Mouse (Mus musculus) urinary bladder, adult 2 months (tissue): ENCODE results near the gene Hs3st3b1. TPM values are rescaled to one million over a fixed set of nuclear protein-coding genes. Genes with fewer than 3 reads are reported as not detected.

ENCODE experiments used
- DNase-seq: peaks from one replicate; pipeline ENCODE4 v3.0.0; 2022; ENCODE audit warnings: low spot score
- polyA plus RNA-seq: library from polyadenylated mRNA; depleted of rRNA; stranded (reverse); fragments of >200 nt; gene quantifications from 2 replicates; pipeline ENCODE4 v1.2.3, GENCODE M21; 2012; rRNA removed

Gene Hs3st3b1
- polyA plus RNA-seq, 1 experiment = 0.33 TPM

DNA sequence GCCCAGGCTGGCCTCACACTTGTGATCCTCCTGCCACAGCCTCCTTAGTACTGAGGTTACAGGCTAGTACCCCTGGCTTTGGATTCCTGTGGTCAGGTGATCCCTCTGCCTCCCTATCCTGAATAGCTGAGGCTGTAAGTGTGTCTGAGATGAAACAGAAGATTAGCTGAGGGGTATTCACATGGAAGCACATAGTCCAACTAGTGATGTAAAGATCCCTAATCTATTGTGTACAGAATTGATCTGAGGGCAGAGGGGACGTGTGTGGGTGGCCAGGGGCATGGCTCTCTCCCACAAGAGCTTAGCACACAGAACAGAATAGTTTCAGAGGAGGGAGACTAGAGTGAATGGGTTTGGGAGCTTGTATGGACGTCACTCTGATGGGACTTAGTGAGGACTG is 41.8 kb downstream of the Hs3st3b1 start:
- DNase-seq = no peak

DNA sequence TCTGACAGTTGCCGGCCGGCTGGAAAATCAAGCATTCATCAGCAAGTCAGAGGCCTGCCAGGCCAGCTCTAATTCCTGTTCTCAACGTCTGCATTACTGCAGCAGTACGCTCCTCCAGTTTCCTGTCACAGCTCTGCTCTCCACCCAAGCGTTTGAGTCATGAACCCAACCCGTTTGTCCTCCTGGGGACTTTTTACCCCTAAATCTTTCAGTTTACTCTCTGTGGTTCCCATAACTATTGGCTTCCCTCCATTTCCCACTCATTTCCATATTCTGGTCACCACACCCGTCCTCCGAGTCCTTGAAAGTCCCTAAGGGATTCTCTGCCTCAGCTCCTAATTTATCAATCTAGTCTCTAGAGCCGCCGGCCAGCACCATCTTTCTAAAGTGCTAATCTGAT is 42.8 kb downstream of the Hs3st3b1 start:
- DNase-seq = no peak

DNA sequence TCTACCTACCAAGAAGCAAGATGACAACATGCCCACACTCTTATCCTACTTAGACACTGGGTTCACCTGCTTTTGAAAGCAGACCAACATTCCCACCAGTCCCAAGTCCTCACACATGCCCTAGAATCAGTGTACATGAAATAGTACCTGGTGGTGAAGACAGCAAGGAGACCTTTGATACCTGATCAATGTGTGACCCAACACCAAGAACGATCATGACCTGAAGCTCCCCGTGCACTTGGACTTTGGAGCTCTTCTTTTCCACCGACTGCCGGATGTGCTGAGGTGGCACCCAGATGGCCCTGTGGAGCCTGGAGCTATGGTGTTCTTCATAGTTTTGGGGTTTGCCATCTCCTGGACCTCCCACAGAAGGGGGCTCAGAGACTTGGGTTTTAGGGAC is 43.5 kb downstream of the Hs3st3b1 start:
- DNase-seq = no peak

DNA sequence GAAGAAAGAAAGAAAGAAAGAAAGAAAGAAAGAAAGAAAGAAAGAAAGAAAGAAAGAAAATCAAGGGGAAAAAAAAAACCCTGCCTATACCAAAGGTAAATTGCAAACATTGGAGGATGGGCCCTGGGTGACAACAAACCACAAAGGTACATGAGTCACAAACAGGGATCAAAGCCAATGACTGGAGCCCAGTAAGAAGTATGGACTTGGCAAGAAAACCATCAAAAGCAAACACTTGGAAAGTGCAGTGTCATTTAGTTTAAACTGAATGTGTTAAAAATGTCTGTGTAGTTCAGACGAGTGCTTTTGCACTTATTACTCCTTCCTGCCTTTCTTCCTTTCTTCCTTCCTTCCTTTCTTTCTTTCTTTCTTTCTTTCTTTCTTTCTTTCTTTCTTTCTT is 59.3 kb downstream of the Hs3st3b1 start:
- DNase-seq = no peak

DNA sequence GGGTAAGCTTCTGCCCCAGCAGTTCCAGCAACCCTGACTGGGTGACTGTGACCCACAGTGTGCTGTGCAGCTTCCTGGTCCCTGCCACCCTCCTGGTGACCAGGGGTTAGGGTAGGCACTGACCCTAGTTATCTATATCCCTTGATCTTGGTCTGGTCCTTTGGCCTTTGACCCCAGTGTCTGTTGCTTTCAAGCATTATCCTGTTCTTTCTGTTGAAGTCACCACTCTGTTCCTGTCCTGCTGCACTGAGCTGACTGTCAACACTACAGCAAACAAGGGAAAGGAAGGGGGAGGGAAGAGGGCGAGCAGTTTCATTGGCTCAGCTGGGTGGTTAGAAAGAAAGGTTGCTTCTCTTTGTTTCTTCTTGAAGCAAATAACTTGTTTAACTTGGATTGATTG is 60.1 kb downstream of the Hs3st3b1 start:
- DNase-seq = no peak

DNA sequence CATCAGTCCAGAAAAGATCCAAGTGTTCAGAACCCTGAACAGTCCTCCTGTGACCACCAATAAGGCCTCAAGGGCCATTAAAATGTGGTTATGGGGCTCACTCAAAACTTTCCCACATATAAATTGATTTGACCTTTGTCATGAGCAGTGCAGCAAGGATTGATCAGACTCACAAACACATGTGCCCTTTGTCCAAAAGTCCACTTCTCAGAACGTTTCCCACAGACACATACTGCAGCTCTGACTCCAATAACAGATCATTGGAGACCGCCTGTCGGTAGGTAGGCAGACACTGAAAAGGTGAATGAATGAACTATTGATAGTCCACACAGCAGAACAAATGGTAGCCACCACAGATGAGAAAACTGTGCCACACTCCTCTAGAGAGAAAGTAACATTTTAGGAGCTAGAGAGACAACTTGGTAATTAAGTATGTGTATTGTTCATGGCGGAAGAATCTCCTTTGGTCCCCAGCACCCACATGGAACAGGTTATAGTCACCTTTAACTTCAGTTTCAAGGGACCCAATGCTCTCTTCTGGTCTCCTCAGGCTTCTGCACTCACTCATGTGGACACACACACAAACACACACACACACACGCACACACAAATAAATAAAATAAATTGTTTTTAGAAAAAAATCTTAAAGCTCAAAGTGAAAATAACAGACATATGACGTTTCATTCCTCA is 70.9 kb downstream of the Hs3st3b1 start:
- no peak for DNase-seq

DNA sequence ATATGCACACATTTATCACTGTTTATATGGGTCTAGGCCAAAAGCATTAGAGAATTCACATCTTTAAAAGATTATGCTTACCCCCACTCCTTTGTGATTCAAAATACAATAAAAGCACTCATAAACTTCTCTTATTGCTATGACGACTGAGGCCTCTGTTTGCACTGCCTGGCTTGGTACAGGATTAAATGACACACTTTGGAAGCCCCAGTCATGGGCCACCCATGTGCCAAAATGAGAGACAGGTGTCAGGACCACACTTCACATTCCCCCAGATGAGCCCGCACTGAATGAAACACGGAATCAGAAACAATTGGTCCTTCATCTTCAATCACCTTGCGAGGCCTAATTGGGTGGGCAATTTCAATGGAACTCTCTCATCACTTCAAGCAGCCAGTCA is 71.8 kb downstream of the Hs3st3b1 start:
- DNase-seq = no peak

DNA sequence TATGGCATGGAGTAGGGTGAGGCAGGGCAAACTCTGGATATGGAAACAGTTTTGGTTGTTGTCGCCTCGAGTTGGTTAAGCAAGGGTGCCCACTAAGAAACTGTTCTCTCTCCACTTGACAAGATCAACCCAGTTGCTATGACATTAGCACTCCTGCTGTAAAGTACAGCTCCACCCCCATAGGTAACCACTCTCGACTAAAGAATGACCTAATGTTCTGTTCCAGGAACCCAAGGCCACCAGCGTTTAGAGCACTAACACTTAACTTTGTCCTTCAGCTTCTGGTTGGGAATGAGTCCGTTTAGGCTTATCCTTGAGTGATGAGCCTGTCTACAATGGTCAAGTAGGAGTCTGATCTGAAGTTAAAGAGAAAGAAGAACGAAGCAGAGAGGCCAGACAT is 76.7 kb downstream of the Hs3st3b1 start:
- DNase-seq = no peak

DNA sequence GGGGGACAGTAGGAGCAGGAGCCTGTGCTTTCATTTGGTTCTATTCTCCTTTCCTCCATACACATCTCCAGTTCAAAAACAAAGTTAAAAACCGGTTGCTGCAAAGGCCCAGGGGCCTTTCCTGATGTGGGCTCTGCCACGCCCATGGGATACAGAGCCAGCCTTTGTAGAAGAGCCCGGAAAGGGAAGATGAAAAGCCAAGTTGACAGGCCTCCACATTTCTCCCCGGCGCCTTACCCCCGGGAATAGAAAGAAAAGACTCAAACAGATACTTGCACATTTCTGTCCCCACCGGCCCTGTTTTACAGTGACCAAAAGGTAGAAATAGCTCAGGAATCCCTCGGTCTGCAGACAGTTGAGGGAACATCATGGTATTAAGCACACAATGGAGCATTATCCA is 77.4 kb downstream of the Hs3st3b1 start:
- DNase-seq = no peak

DNA sequence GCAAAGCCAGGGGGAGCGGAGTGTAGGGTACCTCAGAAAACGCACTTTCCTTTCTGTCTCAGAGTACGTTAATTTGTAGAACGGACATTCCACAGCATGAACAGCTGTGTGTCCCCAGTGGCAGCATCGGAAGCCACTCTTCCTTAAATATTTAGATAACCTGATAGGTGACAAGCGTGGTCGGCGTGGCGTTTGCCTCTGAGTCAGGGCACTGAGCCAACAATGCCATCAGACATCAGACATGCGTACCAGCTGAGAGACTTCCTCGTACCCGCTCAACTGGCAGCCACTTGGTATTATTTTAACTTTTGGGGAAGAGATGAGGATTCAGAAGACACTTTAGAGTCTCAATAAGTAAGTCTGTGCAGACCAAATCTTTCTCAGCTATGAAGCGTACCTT is 84.6 kb downstream of the Hs3st3b1 start:
- no peak for DNase-seq

Other genes with a start within 250 kb of the Hs3st3b1 start
- 6.4 and 8.2 TPM in 2 replicates for gene Cox10, start 157.2 kb upstream of the Hs3st3b1 start, polyA plus RNA-seq